Mouse (Mus musculus) cortical plate, adult 2 months (tissue): ENCODE data around the gene Cacnb4.

Experiments
- CTCF ChIP-seq: fragments of 200-500 bp; IDR thresholded peaks from 2 replicates; pipeline ENCODE4 v1.5.1; 2011; ENCODE audit warnings: mild to moderate bottlenecking, control low read depth, low read length; ENCODE audit not compliant: insufficient read depth; ENCODE audit errors: extremely low read depth
- POLR2A ChIP-seq: fragments of 200-500 bp; IDR thresholded peaks from 2 replicates; pipeline ENCODE4 v1.6.1; 2011; ENCODE audit warnings: mild to moderate bottlenecking, low read length, control low read depth; ENCODE audit not compliant: insufficient read depth; ENCODE audit errors: extremely low read depth

DNA sequence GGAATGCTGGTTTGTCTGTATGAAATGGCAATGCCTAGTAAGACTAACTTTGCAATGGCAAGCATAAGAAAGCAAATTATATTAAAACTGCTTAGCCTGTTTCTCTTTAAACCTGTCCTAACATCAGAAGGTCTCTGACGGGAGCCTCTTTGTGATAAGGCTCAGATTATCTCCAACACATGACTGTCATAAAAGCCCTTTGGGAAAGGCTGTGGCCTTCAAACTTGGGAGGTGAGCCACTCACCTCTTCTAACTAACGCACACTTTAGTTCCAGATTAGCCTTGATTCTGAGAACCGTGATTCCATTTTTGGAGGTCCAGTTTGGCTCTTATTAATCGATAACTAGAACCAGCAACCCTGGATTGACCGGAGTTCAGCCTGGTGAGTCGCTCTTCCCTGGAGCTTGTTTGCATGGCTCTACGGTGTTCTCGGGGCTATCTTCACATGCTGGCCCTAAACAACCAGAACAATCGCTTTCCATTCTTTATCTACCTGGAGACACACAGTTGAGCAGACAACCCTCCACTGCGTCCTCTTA, 100.9 kb downstream of the Cacnb4 start:
- TF ChIP-seq POLR2A = no peak
- no peak for TF ChIP-seq CTCF
